Mouse (Mus musculus) myocyte (in vitro differentiated cells): Measurements from ENCODE around the gene Asb18.

Experiments used
- CEBPB ChIP-seq: IDR thresholded peaks from 2 replicates; pipeline ENCODE4 v1.6.1; 2011; ENCODE audit warnings: mild to moderate bottlenecking, moderate library complexity; ENCODE audit not compliant: poor library complexity, insufficient read depth, severe bottlenecking
- E2F4 ChIP-seq: IDR thresholded peaks from one replicate; pipeline ENCODE4 v1.6.1; 2011; ENCODE audit warnings: mild to moderate bottlenecking, control low read depth, moderate library complexity; ENCODE audit not compliant: insufficient read depth
- MAX ChIP-seq: IDR thresholded peaks from one replicate; pipeline ENCODE4 v1.6.1; 2011; ENCODE audit warnings: low read depth, mild to moderate bottlenecking, control low read depth
- MYOD1 ChIP-seq, 3 experiments: IDR thresholded peaks; one replicate each; pipeline ENCODE4 v1.6.1; 2011; ENCODE audit warnings: control low read depth in 2 of 3, low read depth in 2 of 3, mild to moderate bottlenecking in 2 of 3, moderate library complexity in 1 of 3; ENCODE audit not compliant: insufficient read length in 2 of 3, control insufficient read depth in 1 of 3
- POLR2A ChIP-seq: IDR thresholded peaks from one replicate; pipeline ENCODE4 v1.6.1; 2011; ENCODE audit warnings: low read depth, mild to moderate bottlenecking, control low read depth, moderate library complexity; ENCODE audit not compliant: insufficient read length
- POLR2AphosphoS2 ChIP-seq: IDR thresholded peaks from one replicate; pipeline ENCODE4 v1.6.1; 2011; ENCODE audit warnings: low read depth, control low read depth; ENCODE audit not compliant: insufficient read length
- REST ChIP-seq: IDR thresholded peaks from one replicate; pipeline ENCODE4 v1.6.1; 2011; ENCODE audit warnings: mild to moderate bottlenecking, control low read depth, moderate library complexity; ENCODE audit not compliant: insufficient read depth, insufficient read length
- TCF12 ChIP-seq: IDR thresholded peaks from one replicate; pipeline ENCODE4 v1.6.1; 2011; ENCODE audit warnings: mild to moderate bottlenecking, control low read depth; ENCODE audit not compliant: poor library complexity, insufficient read depth, severe bottlenecking
- USF1 ChIP-seq: IDR thresholded peaks from one replicate; pipeline ENCODE4 v1.6.1; 2011; ENCODE audit warnings: low read depth, mild to moderate bottlenecking, control low read depth, moderate library complexity

- no peak for TF ChIP-seq POLR2A
- TF ChIP-seq E2F4 = no peak
- no peak for TF ChIP-seq POLR2AphosphoS2
- TF ChIP-seq REST = no peak
- TF ChIP-seq MAX = no peak
- no peak for TF ChIP-seq USF1
- no peak for TF ChIP-seq TCF12
- TF ChIP-seq MYOD1 (IDR thresholded peaks at IDR 0.05; ENCODE audit: control insufficient read depth in 1 of 3, insufficient read length in 2 of 3, low read depth in 2 of 3) = no peak
- TF ChIP-seq CEBPB = no peak
These were observed 50.0 kb downstream of the Asb18 start for GRCm38 (mm10) chr1:89964426-89964825.
